Mouse (Mus musculus) right cerebral cortex, postnatal 10 days (tissue): ENCODE data around the gene Gpx3.

Experiments used
- DNase-seq, 2 experiments: peaks; one replicate each; pipeline ENCODE4 v3.0.0; 2021; ENCODE audit warnings: low spot score in 2 of 2

Gpx3 gene

DNA sequence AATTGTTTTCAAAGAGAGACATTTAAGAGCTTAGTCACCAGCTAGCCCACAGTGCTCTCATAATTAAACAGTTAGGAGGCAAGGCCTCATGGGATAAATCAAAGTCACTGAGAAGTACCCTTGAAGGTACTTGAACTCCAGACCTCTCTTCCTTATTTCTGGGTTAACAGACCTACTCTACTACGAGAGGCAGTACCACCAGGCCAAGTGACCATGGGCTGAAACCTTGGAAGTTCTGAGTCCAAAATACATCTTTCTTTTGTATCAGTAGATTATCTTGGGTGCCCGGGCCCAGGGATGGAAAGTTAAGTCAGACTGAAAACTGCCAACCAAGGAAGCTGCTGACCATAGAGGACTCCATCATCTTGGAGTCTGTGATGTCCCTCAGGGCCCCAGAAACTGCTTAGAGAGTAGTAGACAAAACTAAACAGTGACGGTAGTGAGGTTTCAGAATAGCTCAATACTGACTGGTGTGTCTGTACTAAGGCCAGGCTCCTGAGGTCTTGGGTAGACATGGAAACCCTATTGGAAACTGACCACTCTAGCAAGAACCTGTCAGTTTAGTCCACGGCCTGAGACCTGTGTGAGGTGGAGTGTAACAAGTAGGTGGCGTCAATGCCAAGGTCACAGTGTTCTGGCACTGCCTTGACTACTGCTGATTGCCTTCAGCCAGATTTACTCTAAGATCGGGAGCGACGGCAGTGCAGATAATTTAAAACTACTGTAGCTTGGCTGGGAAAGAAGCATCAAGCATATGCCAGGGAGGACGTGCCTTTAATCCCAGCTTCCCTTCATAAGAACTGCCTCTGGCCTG, 10.5 kb downstream of the Gpx3 start:
- DNase-seq, result no peak

DNA sequence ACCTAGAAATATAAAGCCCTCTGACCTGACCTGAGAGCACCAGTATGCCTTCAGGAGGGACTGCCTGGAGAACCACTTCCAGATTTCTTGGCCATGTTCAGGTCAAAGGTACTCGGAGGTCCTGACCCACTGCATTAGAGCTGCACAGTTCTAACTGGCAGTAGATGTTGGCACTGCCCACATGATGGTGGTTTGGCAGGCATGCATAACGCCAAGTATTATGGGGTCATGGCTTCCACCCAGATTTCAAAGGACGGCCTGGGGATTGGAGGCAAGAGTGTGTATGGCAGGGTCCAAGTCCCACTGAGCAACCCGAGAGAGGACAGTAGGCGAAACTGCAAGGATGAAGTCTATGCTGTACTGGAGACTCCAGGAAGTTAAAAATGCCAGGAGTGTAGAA, 11.6 kb downstream of the Gpx3 start:
- no peak for DNase-seq

DNA sequence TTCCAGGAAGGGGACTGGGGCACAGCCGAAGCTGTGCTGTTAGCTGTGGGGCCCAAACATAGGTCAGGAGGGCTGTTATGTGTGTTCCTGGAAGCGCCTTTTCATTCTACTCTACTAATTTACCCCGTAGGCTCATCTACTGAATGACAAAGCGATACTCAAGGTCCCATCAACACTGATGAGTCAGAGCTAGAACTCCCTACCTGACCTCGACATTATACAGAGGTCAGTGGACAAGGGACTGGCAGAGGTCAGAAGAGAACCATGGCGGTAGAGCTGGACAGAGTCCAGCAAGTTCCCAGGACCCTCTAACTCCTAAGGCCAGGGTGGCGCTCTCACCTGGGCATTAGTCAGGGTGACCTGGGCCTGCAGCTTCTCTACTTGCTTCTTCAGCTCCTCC, 15.2 kb downstream of the Gpx3 start:
- no peak for DNase-seq

DNA sequence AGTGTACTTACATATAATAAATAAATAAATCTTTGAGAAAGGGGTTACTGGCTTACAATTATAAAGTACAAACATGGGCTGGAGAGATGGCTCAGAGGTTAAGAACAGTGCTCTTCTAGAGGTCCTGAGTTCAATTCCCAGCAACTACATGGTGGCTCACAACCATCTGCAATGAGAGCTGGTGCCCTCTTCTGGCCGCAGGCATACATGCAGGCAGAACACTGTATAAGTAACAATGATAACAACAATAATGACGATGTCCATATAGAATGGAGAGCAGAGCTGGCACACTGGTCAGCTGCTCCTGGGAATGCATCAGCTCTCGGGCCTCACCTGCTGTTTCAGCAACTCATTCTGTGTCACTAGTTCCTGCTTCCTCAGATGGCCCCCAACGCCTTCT, 16.0 kb downstream of the Gpx3 start:
- DNase-seq, result no peak

DNA sequence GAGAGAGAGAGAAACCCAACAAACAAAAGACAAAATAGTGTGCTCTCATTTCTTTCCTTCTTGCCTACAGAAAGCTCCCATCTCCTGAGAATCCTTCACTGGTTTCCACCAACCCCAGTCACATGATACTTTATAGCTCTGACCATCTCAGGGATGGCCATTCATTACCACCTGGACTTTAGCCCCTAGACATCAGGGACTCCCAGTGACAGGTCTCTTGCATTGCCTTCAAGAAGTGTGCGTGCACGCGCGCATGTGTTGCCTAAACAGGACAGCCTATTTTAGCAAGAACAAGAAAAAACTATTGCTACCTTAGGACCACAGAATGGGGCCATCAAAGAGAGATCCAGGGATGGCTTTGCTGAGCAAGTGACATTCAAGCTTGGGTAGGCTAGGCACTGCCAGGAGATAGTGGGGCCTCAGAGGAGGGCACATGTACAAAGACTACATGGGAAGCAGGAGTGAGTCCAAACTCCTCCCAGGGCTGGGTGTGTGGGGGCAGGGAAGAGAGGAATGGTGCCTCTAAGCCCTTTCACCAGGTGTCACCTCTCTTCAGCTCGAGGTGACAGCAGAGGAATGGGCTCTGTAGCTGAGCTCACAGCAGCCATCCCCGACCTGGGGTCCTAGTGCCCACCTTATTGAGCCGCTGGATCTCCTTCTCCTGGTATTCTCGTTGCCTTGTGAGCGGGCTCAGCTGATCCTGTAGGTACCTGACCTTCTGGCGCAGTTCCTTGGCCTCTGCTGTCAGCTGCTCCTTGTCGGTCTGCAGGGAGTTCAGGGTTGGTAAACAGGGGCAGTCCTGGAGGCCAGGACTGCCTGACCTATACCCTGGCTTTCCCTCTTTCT, 18.1 kb downstream of the Gpx3 start:
- DNase-seq, result no peak

DNA sequence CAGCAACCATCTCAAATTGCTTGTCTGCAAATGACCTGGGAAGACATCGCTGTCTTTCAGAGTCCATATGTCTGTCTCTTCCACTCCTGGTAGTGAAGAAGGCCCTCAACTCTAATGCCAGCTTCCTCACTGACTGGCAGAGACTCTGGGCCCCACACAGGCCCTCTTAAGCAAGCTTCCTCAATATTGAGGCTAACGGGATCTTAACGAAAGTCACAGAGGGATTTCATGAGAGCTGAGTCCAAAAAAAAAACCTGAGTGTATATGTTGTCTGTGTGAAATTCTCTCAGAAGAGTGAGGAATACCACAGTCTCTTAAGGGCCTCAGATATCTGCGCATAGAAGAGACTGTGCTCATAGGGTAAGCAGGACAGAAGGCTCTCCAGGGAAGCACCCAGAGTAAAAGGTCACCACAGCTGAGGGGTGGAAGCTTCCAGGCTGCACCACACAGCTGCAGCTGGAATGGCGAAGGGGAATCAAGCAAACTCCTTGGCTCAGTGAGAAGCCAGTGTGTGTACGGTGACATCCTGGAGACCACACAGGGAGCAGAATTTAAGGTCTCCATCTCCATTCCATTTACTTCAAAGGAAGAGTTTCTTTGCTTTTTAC, 18.8 kb downstream of the Gpx3 start:
- no peak for DNase-seq

DNA sequence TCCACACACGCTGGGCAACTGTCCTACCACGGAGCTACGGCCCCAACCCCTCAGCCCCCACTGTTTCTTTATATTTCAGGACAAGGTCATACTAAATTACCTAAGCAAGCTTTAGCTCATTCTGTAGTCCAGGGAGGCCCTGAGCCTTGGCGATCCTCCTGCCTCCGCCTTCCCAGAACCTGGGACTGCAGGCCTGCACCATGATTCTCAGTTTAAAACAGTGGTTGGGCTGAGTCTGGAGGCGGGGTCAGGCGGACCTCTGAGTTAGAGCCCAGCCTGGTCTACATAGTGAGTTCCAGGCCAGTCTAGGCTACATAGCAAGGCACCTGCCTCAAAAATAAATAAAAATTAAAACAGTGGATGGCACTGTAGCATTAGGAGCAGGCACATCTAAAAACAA, 19.5 kb downstream of the Gpx3 start:
- DNase-seq, result no peak

DNA sequence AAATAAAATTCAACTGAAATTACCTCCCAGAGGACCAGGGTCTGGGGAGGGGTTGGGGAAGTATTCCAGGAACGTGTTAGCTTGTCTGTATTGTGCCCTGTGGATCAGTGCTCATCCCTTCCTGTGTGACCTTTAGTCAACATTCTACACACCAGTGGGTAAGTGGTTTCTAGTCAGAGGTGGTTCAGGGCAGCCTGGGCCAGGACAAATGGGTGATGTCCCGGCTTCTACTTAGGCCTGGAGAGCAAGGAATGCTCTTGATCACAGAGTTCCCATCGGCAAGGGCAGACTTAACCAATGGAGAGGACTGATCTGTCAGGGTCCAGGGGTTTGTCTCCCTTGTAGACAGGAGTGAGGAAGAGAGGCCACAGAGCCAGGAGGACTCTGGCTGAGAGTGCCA, 20.2 kb downstream of the Gpx3 start:
- DNase-seq, result no peak

DNA sequence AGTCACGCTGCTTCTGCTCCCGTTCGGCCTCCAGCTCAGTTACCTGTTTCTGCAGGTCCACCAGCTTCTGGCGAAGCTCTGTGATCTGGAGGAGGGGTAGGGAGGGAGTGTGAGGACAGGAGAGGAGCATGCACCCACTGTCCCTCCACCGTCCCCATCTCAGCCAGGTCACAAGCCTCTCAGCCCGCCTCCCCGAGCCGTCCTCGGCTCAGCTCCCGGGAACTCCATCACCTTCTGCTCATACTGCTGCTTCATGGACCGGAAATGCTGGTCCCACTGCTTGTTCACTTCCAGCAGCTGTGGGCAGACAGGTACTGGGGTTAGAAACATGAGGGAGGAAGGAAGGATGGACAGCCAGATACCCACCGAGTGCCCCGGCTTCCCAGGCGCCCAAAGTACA, 21.9 kb downstream of the Gpx3 start:
- no peak for DNase-seq

DNA sequence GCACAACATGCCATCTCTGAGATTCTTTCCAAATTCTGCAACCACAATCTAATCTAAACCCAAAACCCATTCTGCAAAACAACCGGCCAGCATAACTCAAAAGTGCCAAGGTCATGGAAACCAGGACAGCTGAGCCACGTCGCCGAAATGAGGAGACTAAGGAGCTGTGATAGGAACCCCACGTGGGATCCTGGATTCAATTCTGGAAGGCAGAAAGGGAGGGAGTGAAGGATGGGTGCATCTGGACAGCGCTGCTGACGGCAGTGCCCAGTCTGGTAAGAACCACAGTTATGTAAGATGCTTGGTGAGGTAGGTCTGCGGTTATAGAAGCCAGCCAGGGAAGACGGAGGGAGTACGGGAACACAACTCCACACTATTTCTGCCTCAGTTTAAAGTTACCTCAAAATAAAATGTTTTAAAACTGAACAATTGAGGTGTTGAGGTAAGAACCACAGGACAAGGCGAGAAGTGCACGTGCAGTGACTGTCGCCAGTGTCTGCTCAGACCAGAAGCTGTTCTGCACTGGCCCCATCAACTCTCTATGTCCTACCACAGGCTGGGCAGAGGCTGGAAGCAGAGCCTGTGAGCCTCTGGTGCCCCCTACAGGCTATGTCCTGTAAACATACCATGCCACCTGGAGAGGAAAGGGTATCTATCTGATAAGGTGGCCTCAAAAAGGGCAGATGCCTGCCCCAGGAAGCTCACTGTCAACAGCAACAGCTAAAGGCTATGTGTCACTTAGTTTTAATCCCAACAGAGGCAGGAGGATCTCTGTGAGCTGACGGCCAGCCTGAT, 25.3 kb downstream of the Gpx3 start:
- DNase-seq, result peak in 1 of 2 experiments; percentile 68

DNA sequence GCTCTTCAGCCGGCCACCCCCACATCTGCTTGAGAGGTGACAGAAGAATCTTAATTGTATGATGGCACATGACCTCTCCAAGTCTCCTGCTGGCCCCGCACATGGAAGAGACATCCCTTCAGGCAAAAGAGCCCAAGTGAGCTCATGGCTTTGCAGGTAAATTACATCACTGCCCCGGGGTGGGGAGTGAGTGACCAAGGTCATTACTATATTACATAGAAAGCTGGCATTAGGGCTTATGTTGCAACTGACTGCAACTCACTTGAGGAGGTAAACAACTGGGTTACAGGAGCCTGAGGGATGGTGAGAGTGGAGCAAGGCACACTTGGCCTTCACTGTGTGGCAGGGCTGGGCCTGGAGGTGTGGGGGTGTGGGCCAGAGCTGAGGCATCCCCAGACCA, 26.0 kb downstream of the Gpx3 start:
- DNase-seq, result no peak

DNA sequence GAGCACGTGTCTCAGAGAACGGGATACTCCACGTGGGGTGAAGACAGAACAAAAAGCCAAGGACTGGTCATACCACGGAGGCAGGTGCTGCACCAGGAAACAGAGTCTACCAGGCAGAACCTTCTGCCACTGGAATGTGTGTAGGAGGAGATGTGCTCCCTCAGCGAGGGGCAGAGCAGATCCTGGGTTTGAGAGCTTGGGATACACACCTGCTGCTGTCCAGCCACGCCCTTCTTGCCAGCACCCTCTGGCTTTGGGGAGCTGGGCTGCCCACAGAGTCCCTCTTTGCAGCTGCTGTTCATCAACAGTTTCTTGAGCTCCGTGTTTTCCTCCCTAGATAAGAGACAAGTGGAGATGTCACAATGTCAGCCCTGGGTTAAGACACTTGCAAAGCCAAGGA, 26.6 kb downstream of the Gpx3 start:
- no peak for DNase-seq

DNA sequence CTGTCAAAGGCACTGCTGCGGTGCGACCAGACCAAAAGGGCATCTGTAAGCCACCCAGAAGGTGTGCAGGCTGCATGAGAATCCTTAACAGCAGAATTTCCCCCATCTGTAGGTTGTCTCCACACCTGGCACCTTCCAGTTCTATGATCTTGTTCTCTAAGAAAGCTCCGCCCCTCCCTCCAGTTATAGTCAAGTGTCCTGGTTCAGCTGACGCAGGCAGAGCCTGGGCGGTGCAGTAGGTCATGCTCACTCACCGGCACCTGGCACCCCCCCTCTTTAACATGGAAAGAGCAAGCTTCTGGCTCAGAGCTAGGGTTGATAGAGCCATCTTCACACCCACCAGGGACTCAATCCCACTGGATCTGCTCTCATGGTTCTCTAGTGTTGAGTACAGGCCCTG, 27.0 kb downstream of the Gpx3 start:
- no peak for DNase-seq

DNA sequence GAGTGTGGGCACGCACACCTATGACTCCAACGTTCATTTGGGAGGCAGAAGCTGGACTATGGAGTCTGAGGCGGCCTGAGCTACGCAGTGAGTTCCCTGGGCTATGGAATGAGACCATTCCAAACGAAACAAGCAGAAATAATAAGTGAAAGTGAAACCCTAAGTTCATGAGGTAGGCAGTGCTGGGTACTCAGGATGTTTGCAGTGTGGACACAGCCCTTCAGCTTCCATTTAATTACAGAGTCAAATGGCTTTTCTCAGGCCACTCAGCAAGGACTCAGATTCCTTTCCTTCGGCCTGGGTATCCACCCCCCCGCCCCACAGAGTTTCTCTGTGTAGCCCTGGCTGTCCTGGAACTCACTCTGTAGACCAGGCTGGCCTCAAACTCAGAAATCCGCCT, 27.5 kb downstream of the Gpx3 start:
- no peak for DNase-seq

DNA sequence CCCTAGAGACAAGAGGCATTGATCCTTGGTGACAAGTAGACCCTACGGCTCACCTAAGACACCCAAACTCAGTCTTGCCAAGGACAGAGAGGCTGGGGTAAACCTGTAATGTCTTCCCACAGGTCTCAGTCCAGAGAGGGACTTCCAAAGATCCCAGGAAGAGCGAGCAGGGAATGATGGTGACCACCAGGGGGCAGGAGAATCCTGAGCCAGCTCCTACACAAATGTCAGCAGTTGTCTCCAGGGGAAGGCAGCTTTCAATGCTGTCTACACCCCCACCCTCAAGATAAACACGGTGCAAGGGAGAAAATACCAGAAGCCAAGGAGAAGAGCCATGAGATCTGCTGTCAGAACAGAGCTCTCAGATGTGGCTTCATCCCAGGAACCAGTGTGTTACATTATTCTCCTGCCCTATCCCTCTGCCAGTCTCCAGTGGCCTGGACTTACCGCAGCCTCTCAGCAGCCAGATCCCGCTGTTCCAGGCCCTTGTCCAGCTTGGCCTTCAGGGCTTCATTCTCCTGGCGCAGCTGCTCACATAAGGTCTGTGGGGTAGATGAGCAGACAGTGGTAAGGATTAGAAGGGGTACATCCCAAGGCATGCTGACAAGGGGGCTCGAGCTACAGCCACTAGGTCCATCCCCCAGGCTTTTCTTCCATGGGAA, 28.2 kb downstream of the Gpx3 start:
- DNase-seq, result peak; percentile 41 to 67

DNA sequence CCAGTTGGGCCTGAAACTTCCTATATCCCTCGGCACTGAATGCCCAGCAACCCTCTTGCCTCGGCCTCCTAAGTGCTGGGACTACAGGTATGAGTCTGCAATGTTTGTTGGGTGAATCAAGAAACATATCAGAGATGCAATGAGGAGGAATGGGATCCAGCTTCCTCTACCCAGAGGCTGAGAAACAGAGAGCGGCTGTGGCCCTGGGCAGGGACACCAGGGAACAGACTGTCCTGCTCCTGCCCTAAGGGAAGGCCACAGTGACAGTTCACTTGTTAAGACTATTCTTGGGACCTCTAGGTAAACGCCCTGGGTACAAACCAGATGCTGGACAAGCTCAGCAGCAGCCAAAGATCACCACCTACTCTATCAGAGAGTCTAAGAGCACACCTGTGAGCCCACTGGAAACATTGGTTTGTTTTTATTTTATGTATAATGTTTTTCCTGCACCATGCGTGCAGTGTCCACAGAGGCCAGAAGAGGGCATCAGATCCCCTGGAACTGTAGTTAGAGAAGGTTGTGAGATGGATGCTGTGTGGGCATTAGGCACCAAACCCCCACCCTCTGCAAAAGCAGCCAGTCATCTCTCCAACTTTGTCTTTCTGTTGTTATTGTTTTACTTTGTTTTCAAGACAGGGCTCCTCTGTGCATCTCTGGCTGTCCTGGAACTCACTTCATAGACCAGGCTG, 29.3 kb downstream of the Gpx3 start:
- DNase-seq, result peak in 1 of 2 experiments; percentile 58

DNA sequence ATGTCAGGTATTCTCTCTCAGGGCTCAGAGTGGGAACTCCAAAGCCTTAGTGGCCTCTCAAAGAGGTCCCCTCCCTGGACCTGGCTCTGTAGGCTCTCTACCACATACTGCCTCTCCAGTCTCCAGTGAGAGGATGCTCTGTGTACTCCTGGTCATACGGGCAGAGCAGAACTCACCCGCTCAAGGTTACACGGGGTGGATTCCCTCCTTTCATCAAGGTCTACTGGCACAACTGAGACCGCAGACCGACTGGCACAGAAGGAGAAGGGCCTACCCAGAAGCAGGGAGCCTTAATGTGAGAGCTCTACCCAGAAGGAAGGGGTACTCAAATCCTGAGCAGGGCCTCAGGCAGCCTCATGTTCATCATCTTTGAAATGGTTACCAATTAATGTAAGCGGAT, 30.3 kb downstream of the Gpx3 start:
- no peak for DNase-seq

DNA sequence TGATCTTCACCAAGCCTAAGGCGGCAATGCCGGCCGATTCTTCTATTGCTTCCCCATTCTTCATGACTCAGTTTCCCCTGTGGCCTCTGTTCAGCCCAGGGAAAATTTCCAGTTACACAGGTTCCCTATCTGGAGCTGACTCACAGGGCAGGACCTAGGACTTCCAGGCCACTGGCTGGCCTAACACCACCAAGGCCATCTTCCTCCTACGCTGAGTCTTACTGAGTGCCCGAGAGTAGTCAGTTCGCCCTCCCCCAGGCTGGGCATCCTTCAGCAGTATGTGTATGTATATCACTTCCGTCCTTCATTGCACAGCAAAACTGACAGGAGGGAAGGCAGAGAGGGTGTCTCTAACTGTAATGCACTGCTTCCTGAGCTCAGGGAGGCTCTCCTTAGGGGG, 31.9 kb downstream of the Gpx3 start:
- no peak for DNase-seq

DNA sequence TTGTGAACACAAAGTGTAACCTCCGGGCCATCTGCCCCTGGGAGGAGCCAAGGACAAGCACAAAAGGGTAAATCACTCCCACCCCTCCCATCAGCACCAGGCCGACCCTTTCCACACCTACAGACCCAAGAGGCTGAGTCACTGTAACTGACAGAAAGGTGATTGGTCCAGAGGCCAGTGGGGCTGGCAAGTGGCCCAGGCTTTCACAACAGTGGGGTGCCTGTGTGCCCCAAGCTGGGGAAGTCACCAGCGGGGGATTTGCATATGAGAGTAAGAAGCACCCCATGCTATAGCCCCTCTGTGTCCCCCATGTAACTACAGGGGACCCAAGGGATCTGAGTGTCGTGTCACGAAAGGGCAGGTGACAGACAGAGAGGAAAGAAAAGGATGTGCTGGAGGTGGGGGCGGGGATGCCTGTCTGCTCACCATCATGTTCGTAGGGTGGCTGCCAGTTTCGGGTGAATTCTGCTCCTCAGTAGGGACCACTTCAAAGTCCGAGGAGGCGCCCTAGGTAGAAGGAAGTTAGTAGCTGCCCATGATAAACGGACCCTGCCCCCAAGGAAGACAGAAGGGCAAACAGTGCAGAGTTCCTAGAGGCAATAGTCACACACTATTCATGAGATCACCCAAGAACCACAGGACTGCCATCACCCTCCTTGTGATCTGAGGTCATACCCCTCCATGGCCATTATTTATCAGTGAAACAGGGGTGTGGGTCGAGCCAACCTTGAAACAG, 34.0 kb downstream of the Gpx3 start:
- DNase-seq, result no peak

DNA sequence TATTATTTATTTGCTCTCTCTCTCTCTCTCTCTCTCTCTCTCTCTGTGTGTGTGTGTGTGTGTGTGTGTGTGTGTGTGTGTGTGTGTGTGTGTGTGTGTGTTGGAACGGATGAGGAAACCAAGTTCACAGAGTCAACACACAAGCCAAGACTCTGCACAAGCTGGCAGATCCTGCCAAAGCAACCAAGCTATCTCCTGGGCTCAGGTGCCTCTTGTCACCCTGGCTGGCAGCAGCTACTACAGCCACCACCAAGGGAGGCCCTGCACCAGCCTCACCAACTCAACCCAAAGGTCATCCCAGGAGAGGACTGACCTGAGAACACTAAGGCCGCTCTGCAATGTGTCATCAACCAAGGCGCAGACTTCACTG, 34.5 kb downstream of the Gpx3 start:
- DNase-seq, result no peak
